Mouse (Mus musculus) cerebellum, adult 9-11 months (tissue): Measurements from ENCODE around the gene Bcl9l.
"Not testable (repeated sequence)": the region's sequence is repeated elsewhere in the genome, so short reads cannot be mapped to it uniquely, and the experiment has no call there.

Experiments
- DNase-seq: peaks from one replicate; pipeline ENCODE4 v3.0.0; 2022

Bcl9l gene

GRCm38 (mm10) chr9:44482552-44482951, at the start of gene Bcl9l:
Gene Bcl9l, plus strand, starts transcription at chr9:44482825.
- peak; percentile 95 for DNase-seq

DNA sequence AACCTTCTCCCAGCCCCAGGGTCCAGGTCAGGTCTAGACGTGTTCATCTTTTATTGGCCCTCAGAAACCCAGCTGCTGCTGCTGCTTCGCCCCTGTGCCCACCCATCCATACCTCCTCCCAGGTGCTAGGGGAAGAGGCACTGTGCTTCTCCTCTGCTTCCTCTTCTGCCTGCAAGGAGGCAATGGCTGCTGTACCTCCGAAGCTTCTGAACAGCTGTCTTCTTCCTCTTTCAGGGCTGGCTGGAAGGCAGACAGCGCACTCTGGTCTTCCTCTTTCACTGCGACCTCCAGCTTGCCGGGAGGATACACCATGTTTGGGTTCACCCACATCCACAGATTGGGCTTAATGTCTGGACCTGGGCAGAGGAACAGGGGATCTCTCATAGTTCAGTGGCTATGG, 46.9 kb upstream of the Bcl9l start:
- no peak for DNase-seq

GRCm38 (mm10) chr9:44440961-44441360, 41.7 kb upstream of the Bcl9l start, which contains the start of gene Foxr1:
Gene Foxr1, minus strand, starts transcription at chr9:44441136.
- no peak for DNase-seq

GRCm38 (mm10) chr9:44444402-44445025, 38.1 kb upstream of the Bcl9l start:
- DNase-seq: not testable (repeated sequence)

DNA sequence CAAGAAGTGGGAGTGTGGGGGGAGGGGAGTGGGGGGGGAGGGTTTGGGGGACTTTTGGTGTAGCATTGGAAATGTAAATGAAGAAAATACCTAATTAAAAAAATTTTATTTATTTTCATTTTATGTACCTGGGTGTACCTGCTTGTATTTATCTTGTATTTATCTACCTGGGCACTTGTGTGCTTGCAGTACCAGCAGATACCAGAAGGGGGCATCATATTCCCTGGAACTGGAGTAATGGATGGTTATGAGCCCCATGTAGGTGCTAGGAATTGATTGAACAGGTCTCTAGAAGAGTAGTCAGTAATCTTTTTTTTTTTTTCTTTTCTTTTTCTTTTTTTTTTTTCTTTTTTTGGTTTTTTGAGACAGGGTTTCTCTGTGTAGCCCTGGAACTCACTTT, 32.2 kb upstream of the Bcl9l start:
- DNase-seq: no peak

DNA sequence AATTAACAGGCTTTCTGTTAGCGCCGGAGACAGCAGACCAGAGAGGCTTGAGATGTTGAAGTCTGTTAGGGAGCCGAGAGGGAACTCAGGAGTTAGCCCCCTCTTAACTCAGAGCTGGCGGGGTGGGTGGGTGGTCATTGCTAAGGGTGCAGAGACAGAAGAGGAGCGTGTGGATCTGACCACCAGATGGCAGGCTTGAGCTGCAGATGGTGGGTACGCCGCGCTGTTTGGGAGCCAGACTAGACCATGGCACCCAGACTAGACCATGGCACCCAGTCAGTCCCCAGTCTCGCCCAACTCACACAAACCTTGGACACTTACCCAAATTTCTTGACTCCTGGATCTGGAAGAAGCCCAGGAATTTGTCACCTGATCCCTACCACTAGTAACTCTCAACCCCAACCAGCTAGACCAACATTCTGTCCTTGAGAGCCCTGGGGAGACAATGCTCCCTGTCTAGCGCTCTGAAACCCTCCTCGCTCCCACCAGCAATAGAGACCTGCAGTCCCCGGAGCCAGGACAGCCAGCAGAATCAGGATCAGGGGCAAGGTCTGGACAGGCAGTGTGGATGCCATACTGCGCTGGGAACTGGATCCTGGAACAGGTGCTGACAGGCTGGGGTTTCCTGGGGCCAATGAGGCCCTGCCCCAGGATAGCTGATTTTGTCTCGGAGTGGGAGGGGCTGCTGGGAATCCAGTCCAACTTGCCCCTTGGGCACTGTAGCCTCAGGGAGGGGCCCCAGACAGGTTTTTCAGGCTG, 28.3 kb upstream of the Bcl9l start:
- DNase-seq: peak; percentile 78

- no peak for DNase-seq
These were observed 27.8 kb upstream of the Bcl9l start, which contains the start of gene Upk2 for GRCm38 (mm10) chr9:44454891-44455220. Gene Upk2, minus strand, starts transcription at chr9:44454976.

- peak; percentile 48 for DNase-seq
These were observed 25.4 kb upstream of the Bcl9l start for GRCm38 (mm10) chr9:44457035-44457742.

- no peak for DNase-seq
These were observed 20.7 kb upstream of the Bcl9l start for GRCm38 (mm10) chr9:44461950-44462349.

DNA sequence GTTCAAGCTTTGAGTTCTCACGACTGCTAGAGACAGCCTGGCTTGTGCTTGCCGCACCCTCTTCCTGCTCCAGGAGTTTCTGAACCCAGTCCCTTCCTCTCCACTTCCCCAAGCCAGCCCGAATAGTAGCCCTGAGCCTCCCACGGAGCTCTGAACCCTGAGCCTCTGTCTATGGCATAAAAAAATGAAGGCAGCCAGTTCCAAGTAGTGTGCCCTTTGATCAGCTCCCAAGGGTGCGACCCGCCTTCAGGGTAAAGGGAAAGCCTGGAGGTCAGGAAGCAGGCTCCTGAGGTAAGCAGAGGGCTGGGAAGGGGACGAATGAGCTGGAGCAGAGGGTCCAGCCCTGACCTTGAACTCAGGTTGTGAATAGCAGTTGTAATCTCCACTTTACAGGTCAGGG, 14.4 kb upstream of the Bcl9l start:
- no peak for DNase-seq

- no peak for DNase-seq
These were observed 13.8 kb upstream of the Bcl9l start for GRCm38 (mm10) chr9:44468800-44469199.

DNA sequence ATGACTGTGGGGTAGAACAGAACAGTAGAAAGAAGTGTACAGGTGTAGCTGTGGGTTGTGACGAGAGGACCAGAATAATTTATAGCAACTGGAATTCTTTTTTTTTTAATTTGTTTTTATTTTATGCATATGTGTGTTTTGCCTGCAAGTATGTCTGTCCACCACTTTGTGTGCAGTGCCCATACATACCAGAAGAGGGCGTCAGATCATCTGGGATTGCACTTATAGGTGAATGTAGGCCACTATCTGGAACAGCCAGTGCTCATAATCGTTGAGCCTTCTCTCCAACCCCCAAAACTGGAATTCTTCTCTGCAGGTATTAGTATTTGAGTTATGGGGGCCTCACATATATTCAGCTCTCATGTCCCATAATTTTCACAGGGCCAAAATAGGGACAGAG, 9.4 kb upstream of the Bcl9l start:
- DNase-seq: peak; percentile 26

GRCm38 (mm10) chr9:44474327-44474726, 8.3 kb upstream of the Bcl9l start:
- DNase-seq: peak; percentile 50

GRCm38 (mm10) chr9:44475936-44476335, 6.7 kb upstream of the Bcl9l start:
- peak; percentile 30 for DNase-seq

GRCm38 (mm10) chr9:44477339-44478228, 5.0 kb upstream of the Bcl9l start:
- peak; percentile 87 for DNase-seq

GRCm38 (mm10) chr9:44478229-44478921, 4.2 kb upstream of the Bcl9l start:
- peak; percentile 83 for DNase-seq

DNA sequence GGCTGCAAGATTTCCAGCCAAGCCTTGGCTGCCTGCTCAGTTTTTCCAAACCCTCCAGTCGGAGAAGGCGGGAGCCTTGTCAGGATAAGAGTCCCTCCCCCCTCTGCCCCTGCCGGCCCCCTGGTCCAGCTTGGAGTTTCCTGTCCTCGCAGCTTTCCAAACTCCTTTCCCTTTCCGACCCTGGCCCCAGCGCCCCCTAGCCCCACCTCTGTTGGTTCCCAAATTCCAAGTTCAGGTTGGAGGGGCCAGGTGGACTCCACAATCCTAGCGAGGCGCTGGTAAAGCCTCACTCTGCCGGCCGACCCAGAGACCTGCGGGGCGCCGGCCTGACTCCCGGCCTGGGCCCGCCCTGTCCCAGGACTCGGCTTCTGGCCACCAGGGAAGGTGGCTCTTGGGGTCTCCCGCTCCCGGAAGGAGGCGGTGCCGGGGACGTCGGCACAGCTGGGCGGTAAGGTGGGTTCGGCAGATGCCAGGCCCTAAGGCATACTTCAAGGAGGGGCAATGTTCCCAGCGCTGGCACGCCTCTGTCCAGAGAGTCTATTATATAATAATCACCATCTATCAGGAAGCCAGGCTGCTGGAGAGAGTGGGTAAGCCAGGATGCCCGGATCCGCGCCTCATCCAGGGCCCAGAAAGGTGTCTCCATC, 3.5 kb upstream of the Bcl9l start:
- peak; percentile 88 for DNase-seq

DNA sequence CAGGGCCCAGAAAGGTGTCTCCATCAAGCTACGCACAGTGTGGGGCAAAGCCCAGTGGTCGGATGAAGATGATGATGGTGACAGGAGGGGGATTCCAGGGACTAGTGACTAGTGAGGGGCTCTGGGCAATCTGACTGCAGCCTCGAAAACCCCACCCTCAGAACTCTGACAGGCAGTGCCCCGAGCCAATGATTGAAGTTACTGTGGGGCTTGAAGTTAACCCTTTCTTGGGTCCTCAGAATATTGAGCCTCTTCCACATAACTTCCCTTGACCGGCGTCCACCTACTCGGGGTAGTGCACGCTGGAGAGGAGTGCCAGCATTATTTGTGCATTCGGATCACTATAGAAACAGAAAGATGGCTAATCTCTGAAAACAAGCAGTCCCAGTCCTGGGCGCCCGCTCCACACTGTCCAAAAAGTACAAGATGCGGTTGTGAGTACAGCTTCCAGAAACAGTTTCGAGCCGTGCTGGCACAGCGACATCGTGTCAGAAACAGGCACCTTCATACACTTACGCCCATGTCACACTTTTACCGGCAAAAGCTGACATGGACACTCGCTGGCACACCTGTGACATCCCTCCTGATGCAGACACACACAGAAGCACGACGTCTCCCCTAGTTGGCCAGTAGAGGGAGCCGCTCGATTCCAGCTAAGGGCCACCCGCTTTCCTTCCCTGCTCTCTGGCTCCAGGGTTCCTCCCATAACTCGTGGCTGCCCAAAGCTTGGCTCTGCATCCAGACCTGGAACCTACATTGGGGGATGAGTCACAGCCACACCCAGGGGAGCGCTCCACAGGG, 2.8 kb upstream of the Bcl9l start:
- DNase-seq: peak; percentile 93

DNA sequence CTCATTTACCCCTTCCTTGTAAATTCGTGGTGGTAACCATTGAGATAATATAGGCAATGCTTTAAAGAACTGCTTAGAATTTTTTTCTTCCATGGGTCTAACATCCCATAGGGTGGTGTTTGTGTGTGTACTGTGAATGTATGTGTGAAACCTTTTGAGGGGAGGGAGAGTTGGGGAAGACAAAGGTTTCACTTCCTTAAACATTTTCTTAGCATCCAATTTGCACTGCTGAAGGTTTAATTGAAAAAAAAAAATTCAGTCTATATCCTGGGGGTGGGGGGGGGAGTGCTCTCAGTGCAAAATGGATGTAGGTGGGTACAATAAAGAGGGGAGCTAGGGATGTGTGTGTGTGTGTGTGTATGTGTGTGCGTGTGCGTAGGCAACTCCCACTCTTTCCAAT, 513 bp upstream of the Bcl9l start:
- DNase-seq: no peak

DNA sequence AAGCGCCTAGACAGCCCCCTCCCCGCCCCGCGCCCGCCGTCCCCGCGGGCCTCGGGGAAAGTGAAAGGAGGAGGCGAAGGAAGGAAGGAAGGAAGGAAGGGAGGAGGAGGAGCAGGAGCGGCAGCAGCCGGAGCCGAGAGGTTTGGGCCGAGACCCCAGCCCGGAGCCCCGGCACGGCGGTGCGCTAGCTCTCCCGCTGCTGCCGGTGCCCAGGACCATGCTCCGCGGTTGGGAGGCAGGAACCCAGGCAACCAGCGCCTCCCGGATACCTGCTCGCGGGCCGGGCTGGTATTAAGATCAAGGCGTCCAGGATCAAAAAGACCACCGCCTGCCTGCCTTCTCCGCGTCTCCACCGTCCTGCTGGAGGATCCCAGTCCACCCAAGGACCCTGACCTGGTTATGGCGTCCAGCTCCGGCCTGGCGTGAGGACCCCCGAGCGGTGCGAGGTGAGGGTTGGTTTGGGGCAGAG, 450 bp downstream of the Bcl9l start:
- DNase-seq: peak; percentile 73
